Mouse (Mus musculus) small intestine, adult 2 months (tissue): ENCODE measurements around the gene Enpep.

ENCODE experiments used
- CTCF ChIP-seq: fragments of 200-500 bp; IDR thresholded peaks from 2 replicates; pipeline ENCODE4 v1.5.1; 2012; ENCODE audit warnings: low read depth, mild to moderate bottlenecking, control low read depth, inconsistent platforms, low read length, moderate library complexity, mixed read lengths; ENCODE audit not compliant: insufficient replicate concordance, insufficient read length; ENCODE audit errors: extremely low read depth
- POLR2A ChIP-seq: fragments of 200-500 bp; IDR thresholded peaks from 2 replicates; pipeline ENCODE4 v1.6.1; 2012; ENCODE audit warnings: low read depth, mild to moderate bottlenecking, control low read depth, inconsistent platforms, low read length, moderate library complexity

- TF ChIP-seq CTCF (no peak), POLR2A (no peak)
Observed at GRCm38 (mm10) chr3:129373108-129373507, 40.6 kb upstream of the Enpep start.
